Mouse (Mus musculus) lung, adult 2 months (tissue): ENCODE measurements around the gene 4930518I15Rik. TPM values are rescaled to one million over a fixed set of nuclear protein-coding genes. Genes with fewer than 3 reads are reported as not detected.

Experiments
- DNase-seq: peaks from one replicate; pipeline ENCODE4 v3.0.0; 2022
- H3K4me1 ChIP-seq: fragments of 200-500 bp; 2 replicates; pipeline ENCODE4 v1.6.1; 2011; ENCODE audit warnings: low read length; ENCODE audit not compliant: control insufficient read depth, insufficient read depth
- H3K4me3 ChIP-seq: fragments of 200-500 bp; replicated peaks from 2 replicates; pipeline ENCODE3; 2011; ENCODE audit warnings: low read depth, mild to moderate bottlenecking, control low read depth, low read length; ENCODE audit errors: extremely low read depth
- CTCF ChIP-seq: fragments of 200-500 bp; IDR thresholded peaks from 2 replicates; pipeline ENCODE4 v1.5.1; 2011; ENCODE audit warnings: mild to moderate bottlenecking, low read length, control low read depth; ENCODE audit not compliant: insufficient read depth
- POLR2A ChIP-seq: fragments of 200-500 bp; IDR thresholded peaks from 2 replicates; pipeline ENCODE4 v1.6.1; 2011; ENCODE audit warnings: low read depth, mild to moderate bottlenecking, control low read depth, low read length, borderline replicate concordance; ENCODE audit errors: extremely low read depth
- WGBS: fragments of 180-500 bp; shearing (Covaris S2); methylation state at CpG from one replicate; pipeline ENCODE4 v1.1.7; 2018; 5-methylcytosine and 5-hydroxymethylcytosine counted together
- polyA plus RNA-seq: library from polyadenylated mRNA; depleted of rRNA; stranded (reverse); fragments of >200 nt; gene quantifications from 2 replicates; pipeline ENCODE4 v1.2.3, GENCODE M21; 2012

The 4930518I15Rik gene
- polyA plus RNA-seq, 1 experiment = 1.7 TPM

DNA sequence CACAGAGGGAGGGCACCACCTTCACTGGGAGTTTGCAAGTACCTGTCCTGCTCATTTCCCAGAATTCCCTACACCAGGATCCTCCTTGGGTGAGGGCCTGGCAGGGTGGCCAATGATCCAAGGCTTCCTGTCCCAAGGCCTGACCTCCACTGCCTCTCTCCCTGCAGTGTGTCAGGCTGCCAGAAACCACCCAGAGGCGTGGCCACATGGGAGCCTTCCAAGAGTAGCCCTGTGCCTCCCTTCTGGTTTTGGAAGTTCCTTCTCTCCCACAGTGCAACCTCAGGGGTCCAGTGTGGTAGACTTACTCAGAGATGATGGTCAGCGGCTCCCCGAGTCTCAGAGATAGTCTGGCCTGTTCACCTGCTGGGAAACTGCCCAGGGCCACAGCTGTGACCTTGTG is 21.8 kb upstream of the 4930518I15Rik start:
- TF ChIP-seq CTCF (no peak), POLR2A (no peak)
- 77% methylated on average over 3 of the region's 3 CpGs for WGBS
- no peak for DNase-seq
- H3K4me1 ChIP-seq = peaks cover 13% of the 10 kb centered on the region
- no peak overlapping the region for H3K4me3 ChIP-seq

- Histone ChIP-seq H3K4me3 (no peak overlapping the region), H3K4me1 (peaks cover 9% of the 10 kb centered on the region; the same call in 1 of the 2 replicates)
- WGBS = 26% methylated on average over 9 of the region's 9 CpGs
- DNase-seq = no peak
- TF ChIP-seq POLR2A = no peak
- no peak for TF ChIP-seq CTCF
These were observed 20.0 kb upstream of the 4930518I15Rik start for GRCm38 (mm10) chr2:156877726-156878125.

DNA sequence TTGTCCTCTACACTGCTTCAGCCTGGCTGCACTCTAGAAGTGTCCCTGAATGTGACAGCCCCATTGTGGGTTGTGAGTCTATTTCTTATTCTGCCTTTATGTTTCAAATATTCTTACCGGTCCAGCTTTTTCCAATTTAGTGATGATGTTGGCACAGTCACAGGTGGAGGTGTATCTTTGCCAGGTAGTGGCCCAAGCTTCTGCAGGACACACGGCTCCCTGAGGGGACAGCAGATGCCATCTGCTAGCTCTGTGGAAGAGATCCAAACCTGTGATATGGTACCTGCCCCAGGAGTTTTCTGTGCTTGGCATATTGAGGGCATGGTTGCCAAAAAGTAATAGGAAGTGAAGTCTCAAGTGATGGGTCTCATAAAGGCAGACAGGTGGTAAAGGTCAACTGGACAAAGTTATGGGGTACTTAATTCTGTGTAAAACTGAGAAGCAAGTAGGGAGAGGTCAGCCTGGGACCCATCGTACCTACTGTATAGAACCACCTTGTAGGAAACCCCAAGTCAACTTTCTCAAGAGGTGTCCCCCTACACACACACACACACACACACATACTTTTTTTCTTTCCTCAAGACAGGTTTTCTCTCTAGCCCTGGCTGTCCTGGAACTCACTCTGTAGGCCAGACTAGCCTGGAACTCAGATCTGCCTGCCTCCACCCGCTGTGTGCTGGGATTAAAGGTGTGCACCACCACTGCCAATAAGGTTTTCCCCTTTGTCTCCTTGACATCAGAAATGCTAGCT is 17.2 kb upstream of the 4930518I15Rik start:
- Histone ChIP-seq H3K4me1 (peaks cover 16% of the 10 kb centered on the region; the same call in 1 of the 2 replicates), H3K4me3 (no peak overlapping the region)
- DNase-seq = no peak
- WGBS = 91% methylated on average over 4 of the region's 4 CpGs
- TF ChIP-seq CTCF = no peak
- no peak for TF ChIP-seq POLR2A

DNA sequence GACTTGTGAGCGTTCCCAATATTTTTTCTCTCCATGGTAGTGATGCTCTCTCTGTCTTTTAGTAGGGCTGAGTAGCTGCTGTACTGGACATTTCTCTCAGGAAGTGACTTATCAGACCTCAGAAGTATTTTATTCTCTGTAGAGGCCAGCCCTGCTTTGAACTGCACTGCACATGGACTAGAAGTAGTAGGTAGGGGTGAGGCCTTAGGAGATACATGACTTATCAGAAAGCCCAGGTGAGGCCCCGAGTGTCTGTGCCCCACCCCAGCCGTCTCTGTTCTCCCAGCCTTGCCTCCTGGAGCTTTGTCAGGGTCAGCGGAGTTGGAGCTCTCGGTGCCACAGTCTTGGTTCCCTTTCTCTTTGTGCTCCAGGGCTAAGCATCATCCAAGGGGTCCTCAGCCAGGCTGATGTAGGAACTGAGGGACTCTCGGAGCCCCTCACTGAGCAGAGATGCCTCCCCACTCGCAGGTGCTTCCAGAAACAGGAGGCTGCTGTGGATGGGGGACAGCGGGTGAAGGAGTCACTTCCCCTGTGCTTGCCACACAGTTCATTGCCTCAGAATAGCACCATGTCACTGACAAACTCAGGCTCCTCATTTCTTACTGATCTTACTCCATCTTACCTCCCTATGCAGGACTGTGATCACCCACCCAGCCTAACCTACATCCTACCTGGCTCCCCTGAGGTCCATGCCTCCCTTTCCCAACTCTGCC is 16.5 kb upstream of the 4930518I15Rik start:
- 88% methylated on average over 8 of the region's 8 CpGs for WGBS
- DNase-seq = no peak
- no peak overlapping the region for H3K4me3 ChIP-seq
- no peak for TF ChIP-seq POLR2A
- H3K4me1 ChIP-seq = peaks cover 16% of the 10 kb centered on the region; the same call in 1 of the 2 replicates

DNA sequence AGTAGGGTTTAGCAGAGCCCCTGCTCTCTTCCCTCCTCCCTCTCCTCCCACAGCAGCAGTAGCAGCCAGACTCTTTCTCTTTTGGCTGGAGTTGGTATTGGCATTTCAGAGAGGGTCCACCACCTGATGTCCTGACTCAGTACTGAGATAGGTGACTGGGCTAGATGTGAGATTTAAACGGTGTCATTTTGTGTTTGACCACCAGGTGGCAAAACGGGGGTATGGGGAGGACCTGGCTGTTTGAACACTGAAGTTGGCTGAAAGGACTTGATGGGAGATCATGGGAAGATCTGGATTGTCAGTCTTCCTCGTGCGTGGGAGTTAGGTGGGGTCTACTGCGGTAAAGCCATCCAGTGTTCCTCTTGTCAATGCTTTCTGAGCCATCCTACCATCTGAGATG is 15.9 kb upstream of the 4930518I15Rik start:
- WGBS = 20% methylated on average over 5 of the region's 5 CpGs
- no peak overlapping the region for H3K4me3 ChIP-seq
- H3K4me1 ChIP-seq = peaks cover 18% of the 10 kb centered on the region; the same call in 1 of the 2 replicates
- DNase-seq = no peak
- TF ChIP-seq POLR2A (no peak), CTCF (peak; percentile 48; the same call in 1 of the 2 replicates)

- TF ChIP-seq CTCF = no peak
- TF ChIP-seq POLR2A = no peak
- Histone ChIP-seq H3K4me1 (peaks cover 12% of the 10 kb centered on the region; the same call in 1 of the 2 replicates), H3K4me3 (no peak overlapping the region)
- no peak for DNase-seq
- WGBS = 12% methylated on average over 6 of the region's 6 CpGs
These were observed 12.8 kb upstream of the 4930518I15Rik start for GRCm38 (mm10) chr2:156870519-156870918.

DNA sequence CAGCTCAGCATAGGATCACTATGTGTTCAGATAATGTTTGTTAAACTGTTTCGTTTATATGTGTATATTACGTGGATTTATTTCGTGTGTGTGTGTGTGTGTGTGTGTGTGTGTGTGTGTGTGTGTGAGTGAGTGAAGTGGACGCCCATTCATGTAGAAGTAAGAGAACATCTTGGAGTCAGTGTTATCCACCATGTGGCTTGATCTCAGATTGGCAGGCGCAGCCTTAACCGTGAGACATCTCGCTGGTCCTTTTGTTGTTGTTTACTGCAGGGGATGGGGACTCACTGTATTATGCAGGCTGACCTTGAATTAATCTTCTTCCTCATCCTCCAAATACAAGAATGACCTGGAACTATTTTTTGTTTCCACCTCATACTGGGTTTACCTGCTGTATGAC is 11.8 kb upstream of the 4930518I15Rik start:
- 71% methylated on average over 7 of the region's 7 CpGs for WGBS
- no peak overlapping the region for H3K4me3 ChIP-seq
- H3K4me1 ChIP-seq = peaks cover 14% of the 10 kb centered on the region; the same call in 1 of the 2 replicates
- no peak for DNase-seq
- no peak for TF ChIP-seq CTCF
- no peak for TF ChIP-seq POLR2A

GRCm38 (mm10) chr2:156868994-156869393 is 11.2 kb upstream of the 4930518I15Rik start:
- H3K4me3 ChIP-seq = no peak overlapping the region
- 32% methylated on average over 8 of the region's 8 CpGs for WGBS
- peaks cover 17% of the 10 kb centered on the region; the same call in 1 of the 2 replicates for H3K4me1 ChIP-seq
- TF ChIP-seq POLR2A (no peak), CTCF (no peak)
- DNase-seq = no peak

GRCm38 (mm10) chr2:156864481-156864880 is 6.7 kb upstream of the 4930518I15Rik start:
- no peak overlapping the region for H3K4me3 ChIP-seq
- peaks cover 13% of the 10 kb centered on the region; the same call in 1 of the 2 replicates for H3K4me1 ChIP-seq
- WGBS = 40% methylated on average over 3 of the region's 3 CpGs
- DNase-seq = no peak
- TF ChIP-seq CTCF (no peak), POLR2A (no peak)
